Mouse (Mus musculus): ENCODE data around the gene Arl14.
"Not testable (repeated sequence)": the region's sequence is repeated elsewhere in the genome, so short reads cannot be mapped to it uniquely, and the experiment has no call there.

The Arl14 gene

DNA sequence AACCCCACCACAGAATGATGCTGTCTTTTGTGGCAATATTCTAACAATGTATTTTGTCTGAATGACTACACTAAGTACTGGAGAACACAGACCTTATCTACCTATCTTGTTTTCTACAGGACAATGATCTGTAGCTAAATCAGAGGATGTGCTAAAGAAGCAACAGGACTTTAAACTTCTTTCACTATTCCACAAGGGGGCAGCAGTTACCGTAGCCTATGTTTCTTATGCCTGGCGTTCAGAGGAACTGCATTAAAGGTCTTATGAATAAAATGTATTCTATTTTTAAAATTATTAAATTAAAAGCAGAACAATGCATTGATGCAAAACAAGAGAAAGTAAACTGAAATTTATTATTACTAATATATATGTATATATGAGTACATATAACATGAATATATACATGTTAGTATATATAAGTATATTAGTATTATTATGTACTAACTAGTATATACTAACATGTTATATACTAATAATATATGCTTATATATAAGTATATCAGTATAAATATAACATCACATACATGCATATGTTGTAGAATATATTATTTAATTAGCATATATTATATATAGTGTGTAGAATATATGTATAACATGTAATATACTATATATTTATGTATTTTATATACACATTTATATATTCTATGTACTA is 35.0 kb downstream of the Arl14 start:
- ATAC-seq (ENCODE audit: insufficient number of reproducible peaks, low FRiP score, low TSS enrichment), result no peak

DNA sequence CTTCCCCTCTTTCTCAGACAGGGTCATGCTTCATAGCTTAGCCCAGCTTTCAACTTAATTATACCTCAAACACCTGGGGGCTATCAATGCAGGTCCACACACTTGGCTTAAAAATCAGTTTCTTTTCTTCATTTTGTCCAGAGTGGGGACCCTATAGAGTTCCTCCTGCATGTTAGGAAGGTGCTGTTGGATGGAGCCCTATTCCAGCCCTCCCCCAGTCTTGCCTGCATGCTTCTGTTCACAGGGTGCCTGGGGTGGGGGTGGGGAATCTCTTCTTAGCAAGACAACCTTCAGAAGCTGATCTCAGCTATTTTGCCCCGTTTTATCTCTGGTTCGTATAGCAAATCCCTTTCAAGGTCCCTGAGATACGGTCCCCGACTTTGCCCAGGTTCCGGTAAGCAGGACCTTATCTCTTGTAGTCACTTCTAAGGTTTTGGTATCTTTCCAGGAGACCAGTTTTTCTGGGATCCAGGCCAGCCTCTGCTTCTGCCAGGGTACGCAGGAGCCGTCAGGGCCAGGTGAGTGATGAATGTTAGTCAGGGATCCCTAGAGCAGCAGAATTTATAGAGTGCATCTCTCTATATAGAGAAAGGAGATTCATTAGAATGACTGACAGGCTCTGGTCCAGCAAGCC is 40.9 kb downstream of the Arl14 start:
- no peak for ATAC-seq (ENCODE audit: insufficient number of reproducible peaks, low FRiP score, low TSS enrichment)

GRCm38 (mm10) chr3:69264299-69264698 is 42.1 kb downstream of the Arl14 start:
- ATAC-seq (ENCODE audit: insufficient number of reproducible peaks, low FRiP score, low TSS enrichment), result not testable (repeated sequence)

GRCm38 (mm10) chr3:69271812-69272211 is 49.6 kb downstream of the Arl14 start:
- no peak for ATAC-seq (ENCODE audit: insufficient number of reproducible peaks, low FRiP score, low TSS enrichment)

All from cerebellum, adult (tissue).